Mouse (Mus musculus) liver, embryonic 11.5 days (tissue): ENCODE measurements around the gene Cpa1. TPM values are rescaled to one million over a fixed set of nuclear protein-coding genes. Genes with fewer than 3 reads are reported as not detected.

ENCODE experiments used
- ATAC-seq: fragments of 200-750 bp; cut with Nextera tagmentation; replicated peaks from 2 replicates; pipeline ENCODE4 v1.8.0; 2017; ENCODE audit warnings: moderate number of reproducible peaks, mild to moderate bottlenecking, moderate TSS enrichment, moderate library complexity; ENCODE audit not compliant: low FRiP score
- DNase-seq: peaks from one replicate; pipeline ENCODE4 v3.0.0-alpha.2; 2017; ENCODE audit warnings: low spot score
- H3K27ac ChIP-seq: fragments of 300-500 bp; sonication (generic); 2 replicates; pipeline ENCODE4 v1.5.1; 2014; ENCODE audit warnings: mild to moderate bottlenecking, low read depth, low read length, control low read depth
- H3K27me3 ChIP-seq: fragments of 300-500 bp; sonication (generic); replicated peaks from 2 replicates; pipeline ENCODE4 v1.6.1; 2014; ENCODE audit warnings: low read length, mixed read lengths; ENCODE audit not compliant: control insufficient read depth, insufficient read depth
- H3K36me3 ChIP-seq: fragments of 300-500 bp; sonication (generic); 2 replicates; pipeline ENCODE4 v1.6.1; 2014; ENCODE audit warnings: mild to moderate bottlenecking, low read length, moderate library complexity, mixed read lengths; ENCODE audit not compliant: control insufficient read depth, insufficient read depth
- H3K4me1 ChIP-seq: fragments of 300-500 bp; sonication (generic); replicated peaks from 2 replicates; pipeline ENCODE4 v1.6.1; 2014; ENCODE audit warnings: low read length, mixed read lengths; ENCODE audit not compliant: control insufficient read depth, insufficient read depth
- H3K4me2 ChIP-seq: fragments of 300-500 bp; sonication (generic); 2 replicates; pipeline ENCODE4 v1.6.1; 2014; ENCODE audit warnings: mild to moderate bottlenecking, control low read depth, moderate library complexity
- H3K4me3 ChIP-seq: fragments of 300-500 bp; sonication (generic); 2 replicates; pipeline ENCODE4 v1.5.1; 2014; ENCODE audit warnings: low read depth, low read length, control low read depth
- H3K9ac ChIP-seq: fragments of 300-500 bp; sonication (generic); 2 replicates; pipeline ENCODE4 v1.6.1; 2014; ENCODE audit warnings: low read depth, low read length, control low read depth
- H3K9me3 ChIP-seq: fragments of 300-500 bp; sonication (generic); 2 replicates; pipeline ENCODE4 v1.6.1; 2016; ENCODE audit warnings: low read length, inconsistent platforms, mixed read lengths; ENCODE audit not compliant: control insufficient read depth
- WGBS: fragments of 180-500 bp; shearing (Covaris S2); extraction: QIAGEN DNeasy Blood & Tissue Kit; methylation state at CpG from one replicate; pipeline ENCODE4 v1.1.7; 2014; 5-methylcytosine and 5-hydroxymethylcytosine counted together
- polyA plus RNA-seq: library from polyadenylated mRNA; unstranded; fragments of >200 nt; fragmentation: Nextera tagmentation; extraction: Ambion mirVana; gene quantifications from 2 replicates; pipeline ENCODE4 v1.2.1, GENCODE M21; 2014

Cpa1 gene
- polyA plus RNA-seq, 1 experiment from 2014 or later, result 0.69 TPM

GRCm38 (mm10) chr6:30652425-30653188, 13.6 kb downstream of the Cpa1 start:
- Histone ChIP-seq H3K4me1 (no peaks in the 10 kb centered on the region), H3K27ac (0 out of 2 replicates have a peak overlapping the region, but pooled peaks have one; percentile 19), H3K9me3 (no peaks in the 10 kb centered on the region), H3K9ac (no peak overlapping the region), H3K36me3 (no peaks in the 10 kb centered on the region), H3K27me3 (no peaks in the 10 kb centered on the region), H3K4me3 (no peak overlapping the region), H3K4me2 (no peak overlapping the region)
- ATAC-seq, result no peak
- DNase-seq, result no peak
- WGBS, result 46% methylated on average over 9 of the region's 9 CpGs

GRCm38 (mm10) chr6:30653518-30653917, 14.5 kb downstream of the Cpa1 start:
- no peaks in the 10 kb centered on the region for H3K27me3 ChIP-seq
- H3K27ac ChIP-seq, result no peak overlapping the region
- H3K4me1 ChIP-seq, result no peaks in the 10 kb centered on the region
- H3K9me3 ChIP-seq, result no peaks in the 10 kb centered on the region
- DNase-seq, result no peak
- H3K4me2 ChIP-seq, result no peak overlapping the region
- WGBS, result 84% methylated on average over 6 of the region's 6 CpGs
- no peak overlapping the region for H3K9ac ChIP-seq
- ATAC-seq, result no peak
- no peaks in the 10 kb centered on the region; the same call in 1 of the 2 replicates for H3K36me3 ChIP-seq
- no peak overlapping the region for H3K4me3 ChIP-seq

GRCm38 (mm10) chr6:30654402-30654859, 15.4 kb downstream of the Cpa1 start:
- DNase-seq, result no peak
- no peak overlapping the region for H3K27ac ChIP-seq
- no peaks in the 10 kb centered on the region; the same call in 1 of the 2 replicates for H3K36me3 ChIP-seq
- ATAC-seq, result no peak
- no peaks in the 10 kb centered on the region for H3K4me1 ChIP-seq
- 80% methylated on average over 6 of the region's 6 CpGs for WGBS
- H3K9me3 ChIP-seq, result no peaks in the 10 kb centered on the region
- no peak overlapping the region for H3K4me2 ChIP-seq
- H3K27me3 ChIP-seq, result no peaks in the 10 kb centered on the region
- H3K9ac ChIP-seq, result no peak overlapping the region
- no peak overlapping the region for H3K4me3 ChIP-seq

GRCm38 (mm10) chr6:30654932-30655331, 15.9 kb downstream of the Cpa1 start:
- Histone ChIP-seq H3K9me3 (no peaks in the 10 kb centered on the region), H3K4me2 (no peak overlapping the region), H3K36me3 (no peaks in the 10 kb centered on the region; the same call in 1 of the 2 replicates), H3K4me1 (no peaks in the 10 kb centered on the region), H3K4me3 (no peak overlapping the region), H3K27ac (no peak overlapping the region), H3K9ac (no peak overlapping the region), H3K27me3 (no peaks in the 10 kb centered on the region)
- 89% methylated on average over 3 of the region's 3 CpGs for WGBS
- no peak for ATAC-seq
- no peak for DNase-seq

- Histone ChIP-seq H3K9me3 (no peaks in the 10 kb centered on the region), H3K36me3 (no peaks in the 10 kb centered on the region; the same call in 1 of the 2 replicates), H3K4me3 (no peak overlapping the region), H3K27ac (no peak overlapping the region), H3K4me1 (no peaks in the 10 kb centered on the region), H3K9ac (no peak overlapping the region), H3K27me3 (no peaks in the 10 kb centered on the region), H3K4me2 (no peak overlapping the region)
- no peak for ATAC-seq
- no peak for DNase-seq
- WGBS, result 83% methylated on average over 12 of the region's 12 CpGs
These were observed 18.3 kb downstream of the Cpa1 start for GRCm38 (mm10) chr6:30657279-30657678.

GRCm38 (mm10) chr6:30658619-30659018, 19.6 kb downstream of the Cpa1 start:
- Histone ChIP-seq H3K27me3 (no peaks in the 10 kb centered on the region), H3K36me3 (no peaks in the 10 kb centered on the region; the same call in 1 of the 2 replicates), H3K27ac (no peak overlapping the region), H3K9ac (no peak overlapping the region), H3K4me3 (no peak overlapping the region), H3K9me3 (no peaks in the 10 kb centered on the region), H3K4me2 (no peak overlapping the region), H3K4me1 (no peaks in the 10 kb centered on the region)
- 40% methylated on average over 9 of the region's 9 CpGs for WGBS
- ATAC-seq (no peak), DNase-seq (no peak)

- no peak for ATAC-seq
- H3K9me3 ChIP-seq, result no peaks in the 10 kb centered on the region
These were observed 25.8 kb downstream of the Cpa1 start for GRCm38 (mm10) chr6:30664776-30665175.

GRCm38 (mm10) chr6:30665296-30665695, 26.3 kb downstream of the Cpa1 start:
- peak overlapping the region; percentile 53 for H3K27ac ChIP-seq
- no peak overlapping the region for H3K4me3 ChIP-seq
- no peaks in the 10 kb centered on the region for H3K9me3 ChIP-seq
- no peak overlapping the region for H3K9ac ChIP-seq
- H3K4me1 ChIP-seq, result peaks cover 8% of the 10 kb centered on the region; the same call in 1 of the 2 replicates
- ATAC-seq, result no peak
- H3K27me3 ChIP-seq, result no peaks in the 10 kb centered on the region
- H3K36me3 ChIP-seq, result no peaks in the 10 kb centered on the region
- no peak overlapping the region for H3K4me2 ChIP-seq
- 34% methylated on average over 4 of the region's 4 CpGs for WGBS
- no peak for DNase-seq

More at GRCm38 (mm10) chr6:30664776-30665175, 25.8 kb downstream of the Cpa1 start:
- Histone ChIP-seq H3K4me3 (no peak overlapping the region), H3K27me3 (no peaks in the 10 kb centered on the region), H3K4me2 (no peak overlapping the region), H3K4me1 (peaks cover 8% of the 10 kb centered on the region; the same call in 1 of the 2 replicates), H3K9ac (no peak overlapping the region), H3K27ac (no peak overlapping the region; the same call in 1 of the 2 replicates), H3K36me3 (no peaks in the 10 kb centered on the region)
- no peak for DNase-seq
- 54% methylated on average over 6 of the region's 6 CpGs for WGBS

- Histone ChIP-seq H3K27me3 (no peaks in the 10 kb centered on the region), H3K4me2 (no peak overlapping the region), H3K9me3 (no peaks in the 10 kb centered on the region), H3K4me3 (no peak overlapping the region), H3K9ac (no peak overlapping the region), H3K36me3 (no peaks in the 10 kb centered on the region), H3K4me1 (peaks cover 8% of the 10 kb centered on the region; the same call in 1 of the 2 replicates), H3K27ac (peak overlapping the region; percentile 35; the same call in 1 of the 2 replicates)
- WGBS, result 65% methylated on average over 6 of the region's 6 CpGs
- DNase-seq, result no peak
- no peak for ATAC-seq
These were observed 27.0 kb downstream of the Cpa1 start for GRCm38 (mm10) chr6:30666043-30666442.
